Mouse (Mus musculus) fibroblast of lung, adult 2 months (primary cell): ENCODE data around the gene Cpt1c.

ENCODE experiments used
- DNase-seq: peaks from one replicate; pipeline ENCODE4 v3.0.0-alpha.2; 2011; ENCODE audit warnings: low read depth

The Cpt1c gene

GRCm38 (mm10) chr7:44916191-44916590 is 58.5 kb downstream of the Cpt1c start:
- no peak for DNase-seq

GRCm38 (mm10) chr7:44915314-44915713 is 59.3 kb downstream of the Cpt1c start:
- no peak for DNase-seq

GRCm38 (mm10) chr7:44914396-44914795 is 60.3 kb downstream of the Cpt1c start:
- no peak for DNase-seq
